Mouse (Mus musculus) megakaryocyte, embryonic 14.5 days (primary cell): ENCODE measurements around the gene Zfp523.

Experiments
- FLI1 ChIP-seq: IDR thresholded peaks from 2 replicates; pipeline ENCODE4 v1.6.1; 2012; ENCODE audit warnings: low read length, inconsistent platforms, mixed read lengths
- GATA1 ChIP-seq: IDR thresholded peaks from 3 replicates; pipeline ENCODE4 v1.6.1; 2012; ENCODE audit warnings: mixed read lengths, low read length, inconsistent platforms, borderline replicate concordance

DNA sequence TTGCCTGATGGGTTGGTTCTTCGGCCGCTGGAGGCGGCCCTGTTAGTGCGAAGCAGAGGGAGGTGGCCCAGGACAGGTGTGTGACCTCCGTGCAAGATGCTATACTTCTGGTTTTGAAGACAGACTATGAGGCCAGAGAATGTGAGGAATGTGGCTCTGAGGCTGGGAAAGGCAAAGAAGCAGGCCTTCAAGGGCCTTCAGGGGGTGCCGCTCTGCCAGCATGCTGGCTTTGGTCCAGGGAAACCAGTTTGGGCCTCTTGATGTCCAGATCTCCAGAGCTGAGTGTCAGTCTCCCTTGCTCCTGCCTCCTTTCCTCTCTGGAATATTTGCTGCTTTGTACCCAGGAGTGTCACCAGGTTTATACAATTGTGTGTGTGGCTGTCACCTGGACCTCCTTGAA is 65.4 kb downstream of the Zfp523 start:
- no peak for TF ChIP-seq FLI1
- no peak for TF ChIP-seq GATA1
